Mouse (Mus musculus): ENCODE results near the gene Dnajb12.
A peak's percentile ranks its signal among the peaks of the same experiment; 100 is the strongest.
"Not testable (repeated sequence)": the region's sequence is repeated elsewhere in the genome, so short reads cannot be mapped to it uniquely, and the experiment has no call there.

Dnajb12 gene

GRCm38 (mm10) chr10:59872651-59873050 lies 6.7 kb upstream of the Dnajb12 start:
- not testable (repeated sequence) for DNase-seq (ENCODE audit: low spot score)

DNA sequence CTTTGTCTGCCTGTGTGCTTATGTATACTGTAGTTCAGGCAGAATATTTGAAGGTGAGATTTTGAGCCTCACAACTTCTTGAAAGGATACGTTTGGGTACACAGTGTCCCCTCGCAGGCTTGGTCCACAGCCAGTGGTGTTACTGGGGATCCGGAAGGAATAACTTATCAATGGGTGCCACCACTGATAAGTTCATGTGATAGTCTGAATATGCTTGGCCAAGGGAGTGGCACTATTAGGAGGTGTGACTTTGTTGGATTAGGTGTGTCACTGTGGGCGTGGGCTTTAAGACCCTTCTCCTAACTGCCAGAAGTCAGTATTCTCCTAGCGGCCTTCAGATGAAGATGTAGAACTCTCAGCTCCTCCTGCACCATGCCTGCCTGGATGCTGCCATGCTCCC lies 6.2 kb upstream of the Dnajb12 start:
- DNase-seq (ENCODE audit: low spot score): no peak

DNA sequence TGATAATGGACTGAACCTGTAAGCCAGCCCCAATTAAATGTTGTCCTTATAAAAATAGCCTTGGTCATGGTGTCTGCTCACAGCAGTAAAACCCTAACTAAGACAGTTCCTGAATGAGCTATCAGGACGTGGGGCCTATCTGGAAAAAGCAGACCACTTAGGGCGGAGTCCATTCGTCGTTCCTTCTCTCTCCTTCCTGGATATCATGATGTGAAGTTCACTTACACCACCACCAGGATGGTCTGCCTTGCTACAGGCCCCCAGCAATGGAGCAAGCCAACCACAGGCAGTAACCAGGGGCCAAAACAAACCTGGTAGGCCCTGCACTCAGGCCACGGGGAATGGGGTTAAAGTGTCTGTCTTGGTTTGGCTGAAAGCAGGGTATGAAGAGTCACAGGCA lies 5.7 kb upstream of the Dnajb12 start:
- no peak for DNase-seq (ENCODE audit: low spot score)

GRCm38 (mm10) chr10:59875396-59875795 lies 4.0 kb upstream of the Dnajb12 start:
- DNase-seq (ENCODE audit: low spot score): no peak

- not testable (repeated sequence) for DNase-seq (ENCODE audit: low spot score)
These were observed 2.7 kb upstream of the Dnajb12 start for GRCm38 (mm10) chr10:59876698-59877097.

DNA sequence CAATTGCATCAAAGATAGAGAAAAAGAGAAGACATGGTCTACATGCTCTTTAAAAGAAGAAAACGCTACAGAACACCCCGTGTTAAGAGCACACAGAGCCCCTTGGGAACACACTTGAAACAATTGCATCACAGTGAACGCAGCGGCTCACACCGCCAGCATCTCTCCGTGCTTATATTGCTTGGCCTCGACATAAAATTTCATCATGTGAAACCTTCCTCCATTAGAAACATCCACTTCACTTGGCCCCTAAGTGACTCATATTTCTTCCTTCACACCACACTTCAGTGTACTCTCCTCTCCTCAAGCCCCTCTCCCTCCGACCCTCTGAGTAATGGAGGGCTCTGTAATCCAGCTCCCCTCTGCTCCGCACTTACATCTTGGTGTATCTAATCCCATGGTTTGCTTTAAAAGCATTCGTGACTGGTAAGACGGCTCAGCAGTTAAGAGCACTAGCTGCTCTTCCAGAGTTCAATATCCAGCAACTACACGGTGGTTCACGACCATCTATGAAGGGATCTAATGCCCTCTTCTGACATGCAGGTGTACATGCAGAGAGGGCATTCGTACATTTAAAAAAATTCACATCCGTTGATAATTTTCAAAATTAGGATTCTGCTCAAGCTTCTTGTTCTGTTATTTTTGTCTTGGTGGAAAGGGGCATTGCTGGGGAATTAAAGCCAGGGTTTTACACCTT lies 1.8 kb upstream of the Dnajb12 start:
- DNase-seq (ENCODE audit: low spot score): no peak

- no peak for DNase-seq (ENCODE audit: low spot score)
These were observed 533 bp upstream of the Dnajb12 start for GRCm38 (mm10) chr10:59878823-59879222.

DNA sequence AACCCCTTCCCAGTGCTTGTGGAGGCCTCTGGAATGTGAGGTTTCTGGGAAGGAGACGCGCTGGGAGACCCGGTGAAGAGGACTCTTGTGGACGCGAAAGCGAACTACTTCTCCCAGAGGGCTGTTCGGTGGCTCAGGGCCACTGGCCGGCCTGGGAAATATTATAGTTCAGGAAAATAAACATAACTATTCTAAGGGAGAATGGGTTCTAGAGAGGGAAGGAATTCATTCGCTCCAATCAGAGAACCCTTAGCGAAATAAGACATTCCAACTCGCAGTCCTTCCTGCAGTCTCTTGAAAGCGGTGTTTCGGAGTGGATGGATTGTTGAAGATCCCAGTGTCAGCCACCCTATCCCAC lies 652 bp downstream of the Dnajb12 start:
- no peak for DNase-seq (ENCODE audit: low spot score)

DNA sequence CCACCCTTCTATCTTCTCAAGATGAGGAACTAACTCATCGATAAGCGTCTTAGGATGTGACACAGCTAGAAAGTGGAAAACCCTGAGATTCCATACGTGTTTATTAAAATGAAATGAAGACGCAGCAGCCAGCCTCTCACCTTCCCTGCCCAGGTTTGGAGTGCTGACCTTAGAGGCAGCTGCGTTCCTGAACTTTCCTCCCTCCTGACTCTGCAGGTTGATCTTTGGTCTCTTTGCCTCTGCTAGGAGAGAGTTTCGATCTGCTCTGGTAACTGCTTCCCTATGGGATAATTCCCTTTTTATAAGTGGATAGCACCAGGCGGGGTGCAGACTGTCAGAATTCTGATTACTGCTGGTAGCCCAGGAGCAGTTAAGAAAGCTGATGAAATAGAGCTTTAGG lies 1.5 kb downstream of the Dnajb12 start:
- DNase-seq (ENCODE audit: low spot score): no peak

- DNase-seq (ENCODE audit: low spot score): no peak
These were observed 5.2 kb downstream of the Dnajb12 start for GRCm38 (mm10) chr10:59884327-59885173.

DNA sequence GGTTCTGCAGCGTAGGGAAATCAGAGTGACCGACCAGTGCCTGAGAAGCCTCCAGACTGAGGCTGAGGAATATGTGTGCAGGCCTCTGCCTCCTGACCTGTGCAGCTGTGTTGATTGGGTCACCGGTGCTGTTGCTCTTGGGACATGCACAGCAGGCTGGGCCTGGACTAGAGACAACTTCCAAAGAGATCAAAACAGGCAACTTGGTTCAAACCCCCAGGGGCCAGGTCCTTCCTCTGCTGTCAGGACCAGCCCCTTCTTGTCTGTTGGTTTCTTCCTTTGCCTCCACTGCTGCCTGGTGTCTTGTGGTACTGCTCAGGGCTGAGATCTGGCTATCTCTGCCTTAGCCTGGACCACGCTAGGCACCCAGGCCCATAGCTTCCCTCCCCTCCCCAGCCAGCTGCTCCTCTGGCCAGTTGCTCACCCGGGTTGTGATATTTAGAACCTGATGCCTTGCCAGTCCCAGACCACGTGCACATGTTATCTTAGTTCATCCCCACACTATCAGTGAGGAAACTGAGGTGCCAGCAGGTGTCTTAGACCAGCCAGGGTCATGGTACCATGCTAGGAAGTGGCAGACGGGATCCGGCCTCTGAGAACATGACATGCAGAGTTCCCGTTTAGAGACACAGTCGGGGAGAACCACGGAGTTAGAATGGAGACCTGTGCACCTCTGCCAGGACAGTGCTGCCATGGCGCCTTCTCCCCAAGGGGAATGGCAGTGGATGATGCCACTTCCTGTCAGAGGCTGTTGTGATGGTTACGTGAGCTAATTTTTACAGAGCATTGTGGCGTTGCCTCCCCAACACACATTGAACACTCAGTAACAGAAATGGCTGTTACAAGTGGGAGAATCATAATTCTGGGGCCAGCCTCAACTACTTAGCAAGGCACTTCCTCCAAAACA lies 6.1 kb downstream of the Dnajb12 start:
- DNase-seq (ENCODE audit: low spot score): no peak

DNA sequence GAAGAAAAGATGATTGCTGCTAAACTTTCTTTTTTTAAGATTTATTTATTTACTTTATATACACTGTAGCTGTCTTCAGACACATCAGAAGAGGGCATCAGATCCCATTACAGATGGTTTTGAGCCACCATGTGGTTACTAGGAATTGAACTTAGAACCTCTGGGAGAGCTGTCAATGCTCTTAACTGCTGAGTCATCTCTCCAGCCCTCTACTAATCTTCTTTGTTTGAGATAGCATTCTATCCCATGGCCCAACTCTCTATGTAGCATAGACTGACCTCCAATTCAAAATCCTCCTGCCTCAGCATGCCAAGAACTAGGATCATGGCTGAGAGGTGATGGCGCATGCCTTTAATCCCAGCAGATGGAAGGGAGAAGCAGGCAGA lies 6.7 kb downstream of the Dnajb12 start:
- DNase-seq (ENCODE audit: low spot score): no peak

- DNase-seq (ENCODE audit: low spot score): no peak
These were observed 8.1 kb downstream of the Dnajb12 start for GRCm38 (mm10) chr10:59887432-59887831.

- no peak for DNase-seq (ENCODE audit: low spot score)
These were observed 10.0 kb downstream of the Dnajb12 start for GRCm38 (mm10) chr10:59889339-59889738.

GRCm38 (mm10) chr10:59889953-59890751 lies 10.8 kb downstream of the Dnajb12 start:
- DNase-seq (ENCODE audit: low spot score): no peak

DNA sequence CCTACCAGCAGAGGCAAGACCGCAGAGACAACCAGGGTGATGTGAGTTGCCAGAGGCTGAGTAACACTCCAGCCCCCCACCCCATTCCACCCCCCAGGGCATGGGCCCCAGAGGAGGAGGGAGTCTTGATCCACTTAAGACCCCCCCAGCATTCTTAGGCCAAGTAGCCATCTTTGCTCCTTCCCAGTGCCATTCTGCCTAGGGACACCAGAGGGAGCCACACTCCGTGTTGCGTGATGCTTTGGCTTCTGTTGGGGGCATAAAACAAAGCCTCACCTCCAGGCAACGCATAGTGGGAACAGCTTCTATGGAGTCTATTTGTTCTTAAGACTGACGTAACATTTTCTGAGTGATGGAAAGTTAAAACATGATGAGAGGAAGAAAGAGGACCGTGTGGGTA lies 13.6 kb downstream of the Dnajb12 start:
- no peak for DNase-seq (ENCODE audit: low spot score)

- peak; percentile 53 for DNase-seq (ENCODE audit: low spot score)
These were observed 15.2 kb downstream of the Dnajb12 start for GRCm38 (mm10) chr10:59894251-59895160.

GRCm38 (mm10) chr10:59895460-59896186 lies 16.3 kb downstream of the Dnajb12 start:
- no peak for DNase-seq (ENCODE audit: low spot score)

- no peak for DNase-seq (ENCODE audit: low spot score)
These were observed 16.9 kb downstream of the Dnajb12 start for GRCm38 (mm10) chr10:59896211-59896610.

- no peak for DNase-seq (ENCODE audit: low spot score)
These were observed 17.6 kb downstream of the Dnajb12 start for GRCm38 (mm10) chr10:59896911-59897331.
